Mouse (Mus musculus): ENCODE measurements around the gene Nsa2.

DNA sequence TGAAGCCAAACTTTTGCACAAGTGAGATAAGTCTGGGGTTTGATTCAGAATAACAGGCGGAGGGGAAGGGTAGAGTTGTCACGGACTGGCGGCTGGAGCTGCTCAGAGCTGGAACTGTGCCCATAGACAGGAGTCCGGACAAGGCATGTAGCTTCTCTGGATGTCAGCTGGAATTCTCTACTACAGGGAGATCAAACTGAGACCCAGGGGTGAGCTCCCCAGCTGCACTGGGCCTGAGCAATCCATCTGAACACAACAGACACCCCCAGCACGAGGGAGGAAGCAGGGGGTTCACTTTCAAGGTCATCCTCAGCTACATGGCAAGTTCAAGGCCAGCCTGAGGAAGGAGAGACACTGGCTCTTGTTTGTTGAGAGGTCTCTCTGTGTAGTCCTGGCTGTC lies 46.9 kb upstream of the Nsa2 start:
- TF ChIP-seq CTCF (IDR thresholded peaks at IDR 0.05; ENCODE audit: low read depth, low read length) (no peak), GATA1 (IDR thresholded peaks at IDR 0.05; ENCODE audit: borderline replicate concordance, low read length) (no peak), TAL1 (conservative IDR thresholded peaks at IDR 0.05; ENCODE audit: low read depth, low read length) (no peak), POLR2AphosphoS5 (IDR thresholded peaks at IDR 0.05; ENCODE audit: insufficient replicate concordance, low read depth, low read length) (no peak), GATA2 (IDR thresholded peaks at IDR 0.05; ENCODE audit: borderline replicate concordance, low read depth, low read length) (no peak)

Measured in G1E (cell line).